Mouse (Mus musculus): ENCODE results near the gene Zfp512.

GRCm38 (mm10) chr5:31480536-31480935 lies 28.3 kb downstream of the Zfp512 start:
- no peak for TF ChIP-seq CTCF (IDR thresholded peaks at IDR 0.05; ENCODE audit: low read depth, low read length)
- TF ChIP-seq POLR2A (IDR thresholded peaks at IDR 0.05; ENCODE audit: borderline replicate concordance, low read depth, low read length) = no peak
